Mouse (Mus musculus) cerebellum, adult 2 months (tissue): ENCODE data around the gene Cntln.

Source experiments
- CTCF ChIP-seq: fragments of 200-500 bp; IDR thresholded peaks from 2 replicates; pipeline ENCODE4 v1.5.1; 2011; ENCODE audit warnings: low read depth, mild to moderate bottlenecking, control low read depth, low read length, moderate library complexity, borderline replicate concordance; ENCODE audit not compliant: insufficient read depth
- POLR2A ChIP-seq: fragments of 200-500 bp; IDR thresholded peaks from 2 replicates; pipeline ENCODE4 v1.6.1; 2011; ENCODE audit warnings: low read length, control low read depth, borderline replicate concordance; ENCODE audit not compliant: insufficient read depth

GRCm38 (mm10) chr4:85106961-85107360 lies 222.9 kb downstream of the Cntln start:
- TF ChIP-seq CTCF, result no peak
- no peak for TF ChIP-seq POLR2A
